In the genomic region with DNA sequence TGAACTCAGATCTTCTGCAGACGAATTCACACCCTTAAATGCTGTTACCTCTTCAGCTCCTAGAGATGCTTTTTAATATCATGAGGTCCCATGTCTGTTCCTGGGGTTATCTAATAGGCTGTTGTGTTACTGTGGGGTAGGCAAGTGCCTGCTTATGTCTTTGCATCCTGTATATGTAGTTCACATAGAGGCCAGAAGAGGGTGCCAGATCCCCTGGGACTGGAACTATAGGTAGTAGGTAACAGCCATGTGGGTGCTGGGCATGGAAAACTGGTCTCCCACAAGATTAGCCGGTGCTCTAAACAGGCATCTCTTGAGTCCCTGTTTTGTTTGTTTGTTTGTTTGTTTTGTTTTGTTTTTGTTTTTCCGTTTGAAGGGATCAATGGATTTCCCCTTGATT, we compare ENCODE assay signal across 9 mouse cellular contexts. TPM values are rescaled to one million over a fixed set of nuclear protein-coding genes. Genes with fewer than 3 reads are reported as not detected.
DNase-seq lines count a peak whose midpoint lies in the region; ATAC-seq and TF ChIP-seq lines count a peak whose summit lies in the region.
"Had no signal": no experiment of that assay in that cellular context is flagged by ENCODE, and none has a peak within 500 bp of the region (broad histone marks: within the 10 kb centered on the region; RNA-seq: fewer than 3 reads in every experiment).

No protein-coding gene starts in this region.

- no peaks in the 10 kb centered on the region for H3K9me3 ChIP-seq in intestine, postnatal 0 days (ENCODE audit: control insufficient read depth)
- no peaks in the 10 kb centered on the region for H3K9me3 ChIP-seq in intestine, embryonic 15.5 days
- no peaks in the 10 kb centered on the region for H3K9me3 ChIP-seq in lung, postnatal 0 days (ENCODE audit: low read length)
- H3K9me3 ChIP-seq: lung, embryonic 15.5 days had no signal

- TF ChIP-seq CTCF in intestine, postnatal 0 days (IDR thresholded peaks at IDR 0.05; ENCODE audit: low read depth), result peak; percentile 74
- TF ChIP-seq CTCF in lung, postnatal 0 days (IDR thresholded peaks at IDR 0.05), result peak; percentile 74

- no peaks in the 10 kb centered on the region for H3K27me3 ChIP-seq in intestine, postnatal 0 days (replicated peaks; ENCODE audit: control insufficient read depth, insufficient read depth, low read length)
- H3K27me3 ChIP-seq in intestine, embryonic 15.5 days (replicated peaks), result no peaks in the 10 kb centered on the region
- H3K27me3 ChIP-seq in lung, postnatal 0 days (replicated peaks; ENCODE audit: insufficient read depth, low read length), result no peaks in the 10 kb centered on the region
- H3K27me3 ChIP-seq: lung, embryonic 15.5 days had no signal

- H3K27ac ChIP-seq in intestine, postnatal 0 days (ENCODE audit: low read depth, low read length), result no peak overlapping the region
- no peak overlapping the region for H3K27ac ChIP-seq in intestine, embryonic 15.5 days
- H3K27ac ChIP-seq in lung, postnatal 0 days (ENCODE audit: low read length), result no peak overlapping the region
- H3K27ac ChIP-seq: lung, embryonic 15.5 days had no signal

- no peaks in the 10 kb centered on the region for H3K4me1 ChIP-seq in intestine, postnatal 0 days (replicated peaks; ENCODE audit: control insufficient read depth, insufficient read depth, low read length)
- H3K4me1 ChIP-seq in intestine, embryonic 15.5 days (replicated peaks), result no peaks in the 10 kb centered on the region
- H3K4me1 ChIP-seq in lung, postnatal 0 days (ENCODE audit: insufficient read depth, low read depth, low read length), result no peaks in the 10 kb centered on the region
- H3K4me1 ChIP-seq: lung, embryonic 15.5 days had no signal

- no peak for ATAC-seq in intestine, postnatal 0 days
- ATAC-seq in intestine, embryonic 15.5 days, result no peak
- no peak for ATAC-seq in lung, postnatal 0 days

- H3K9ac ChIP-seq in intestine, postnatal 0 days (ENCODE audit: low read depth, low read length), result no peak overlapping the region
- no peak overlapping the region for H3K9ac ChIP-seq in intestine, embryonic 15.5 days
- no peak overlapping the region for H3K9ac ChIP-seq in lung, postnatal 0 days (replicated peaks; ENCODE audit: low read depth)
- H3K9ac ChIP-seq: lung, embryonic 15.5 days had no signal

- H3K36me3 ChIP-seq in intestine, postnatal 0 days (ENCODE audit: control insufficient read depth, insufficient read depth), result no peaks in the 10 kb centered on the region
- H3K36me3 ChIP-seq in intestine, embryonic 15.5 days, result no peaks in the 10 kb centered on the region
- H3K36me3 ChIP-seq in lung, postnatal 0 days (ENCODE audit: insufficient read depth, low read length), result no peaks in the 10 kb centered on the region
- H3K36me3 ChIP-seq: lung, embryonic 15.5 days had no signal

- peak; percentile 88 for DNase-seq in ES-CJ7 (ENCODE audit: low read depth, low spot score)
- DNase-seq in c-Kit-positive CD71-negative TER-119-negative erythroid progenitor cells, embryonic 14.5 days (ENCODE audit: low read depth), result peak; percentile 43
- DNase-seq in lung, postnatal 0 days (ENCODE audit: low spot score), result peak; percentile 27
- peak; percentile 62 for DNase-seq in thymus, postnatal 4 days
- DNase-seq in ovary, postnatal 10 days (ENCODE audit: low spot score), result no peak
- DNase-seq in ovary, adult 18-20 months (ENCODE audit: low spot score), result no peak

- 55% methylated on average over 3 of the region's 3 CpGs for WGBS in intestine, postnatal 0 days
- 51% methylated on average over 3 of the region's 3 CpGs for WGBS in intestine, embryonic 15.5 days
- 40% methylated on average over 3 of the region's 3 CpGs for WGBS in lung, postnatal 0 days

- H3K4me3 ChIP-seq in intestine, postnatal 0 days (ENCODE audit: low read depth, low read length), result no peak overlapping the region
- no peak overlapping the region for H3K4me3 ChIP-seq in intestine, embryonic 15.5 days (replicated peaks)
- no peak overlapping the region for H3K4me3 ChIP-seq in lung, postnatal 0 days (ENCODE audit: low read depth, low read length)
- H3K4me3 ChIP-seq: lung, embryonic 15.5 days had no signal

- TF ChIP-seq EP300 in lung, postnatal 0 days (IDR thresholded peaks at IDR 0.05), result no peak

- no peak overlapping the region for H3K4me2 ChIP-seq in intestine, postnatal 0 days (replicated peaks; ENCODE audit: low read depth)
- H3K4me2 ChIP-seq in intestine, embryonic 15.5 days (replicated peaks), result no peak overlapping the region
- H3K4me2 ChIP-seq in lung, postnatal 0 days (replicated peaks; ENCODE audit: low read depth, low read length), result no peak overlapping the region
- H3K4me2 ChIP-seq: lung, embryonic 15.5 days had no signal

RNA-seq across cellular contexts. Expression of gene Clec10a, which starts 15.8 kb away (rescaled TPM):
- polyA plus RNA-seq in intestine, postnatal 0 days (2015; fragmentation: Nextera tagmentation; extraction: Ambion mirVana), result 0.78 and 1.1 TPM in 2 replicates
- polyA plus RNA-seq in intestine, embryonic 15.5 days (2015; fragmentation: Nextera tagmentation; extraction: Ambion mirVana), result 0.98 and 1.2 TPM in 2 replicates
- 0.54 and 0.70 TPM in 2 replicates for polyA plus RNA-seq in lung, postnatal 0 days (2015; fragmentation: Nextera tagmentation; extraction: Ambion mirVana)

RNA-seq across cellular contexts. Expression of gene Slc16a11, which starts 40.7 kb away (rescaled TPM):
- 3.6 and 4.5 TPM in 2 replicates for polyA plus RNA-seq in intestine, postnatal 0 days (2015; fragmentation: Nextera tagmentation; extraction: Ambion mirVana)
- 2.9 and 3.7 TPM in 2 replicates for polyA plus RNA-seq in intestine, embryonic 15.5 days (2015; fragmentation: Nextera tagmentation; extraction: Ambion mirVana)
- polyA plus RNA-seq in lung, postnatal 0 days (2015; fragmentation: Nextera tagmentation; extraction: Ambion mirVana), result 7.9 TPM in 2 replicates

RNA-seq across cellular contexts. Expression of gene Mgl2, which starts 41.7 kb away (rescaled TPM):
- polyA plus RNA-seq in intestine, postnatal 0 days (2015; fragmentation: Nextera tagmentation; extraction: Ambion mirVana), result 0.50 and 0.81 TPM in 2 replicates
- 0.72 and 0.80 TPM in 2 replicates for polyA plus RNA-seq in intestine, embryonic 15.5 days (2015; fragmentation: Nextera tagmentation; extraction: Ambion mirVana)
- 0.90 and 1.2 TPM in 2 replicates for polyA plus RNA-seq in lung, postnatal 0 days (2015; fragmentation: Nextera tagmentation; extraction: Ambion mirVana)

RNA-seq across cellular contexts. Expression of gene Slc16a13, which starts 49.0 kb away (rescaled TPM):
- 9.9 and 11.4 TPM in 2 replicates for polyA plus RNA-seq in intestine, postnatal 0 days (2015; fragmentation: Nextera tagmentation; extraction: Ambion mirVana)
- polyA plus RNA-seq in intestine, embryonic 15.5 days (2015; fragmentation: Nextera tagmentation; extraction: Ambion mirVana), result 13.2 and 16.0 TPM in 2 replicates
- polyA plus RNA-seq in lung, postnatal 0 days (2015; fragmentation: Nextera tagmentation; extraction: Ambion mirVana), result 4.5 and 6.0 TPM in 2 replicates

RNA-seq across cellular contexts. Expression of gene Bcl6b, which starts 57.8 kb away (rescaled TPM):
- 3.6 and 4.4 TPM in 2 replicates for polyA plus RNA-seq in intestine, postnatal 0 days (2015; fragmentation: Nextera tagmentation; extraction: Ambion mirVana)
- polyA plus RNA-seq in intestine, embryonic 15.5 days (2015; fragmentation: Nextera tagmentation; extraction: Ambion mirVana), result 11.1 and 11.9 TPM in 2 replicates
- polyA plus RNA-seq in lung, postnatal 0 days (2015; fragmentation: Nextera tagmentation; extraction: Ambion mirVana), result 19.2 and 31.6 TPM in 2 replicates

Comparison
In these comparisons a context has a peak if more than half of its experiments do, and no peak if none do; other contexts are left out.
1. DNase-seq: peak in ES-CJ7 (single experiment), c-Kit-positive CD71-negative TER-119-negative erythroid progenitor cells, embryonic 14.5 days (single experiment), lung, postnatal 0 days (single experiment) and thymus, postnatal 4 days (single experiment); none in ovary, postnatal 10 days (single experiment) and ovary, adult 18-20 months (single experiment).